Mouse (Mus musculus) hindbrain, embryonic 12.5 days (tissue): ENCODE results near the gene Pla2g2e. TPM values are rescaled to one million over a fixed set of nuclear protein-coding genes. Genes with fewer than 3 reads are reported as not detected.

ENCODE experiments used
- ATAC-seq: fragments of 200-750 bp; cut with Nextera tagmentation; 2 replicates; pipeline ENCODE4 v1.8.0; 2017; ENCODE audit warnings: moderate TSS enrichment; ENCODE audit not compliant: low FRiP score
- H3K27ac ChIP-seq: fragments of 300-500 bp; sonication (generic); 2 replicates; pipeline ENCODE4 v1.5.1; 2016; ENCODE audit warnings: mild to moderate bottlenecking
- H3K27me3 ChIP-seq: fragments of 300-500 bp; sonication (generic); 2 replicates; pipeline ENCODE4 v1.6.1; 2016; ENCODE audit warnings: mild to moderate bottlenecking
- H3K36me3 ChIP-seq: fragments of 300-500 bp; sonication (generic); 2 replicates; pipeline ENCODE4 v1.6.1; 2016; ENCODE audit warnings: mild to moderate bottlenecking
- H3K4me1 ChIP-seq: fragments of 300-500 bp; sonication (generic); 2 replicates; pipeline ENCODE4 v1.6.1; 2016
- H3K4me2 ChIP-seq: fragments of 300-500 bp; sonication (generic); replicated peaks from 2 replicates; pipeline ENCODE4 v1.6.1; 2016; ENCODE audit warnings: mild to moderate bottlenecking
- H3K4me3 ChIP-seq: fragments of 300-500 bp; sonication (generic); 2 replicates; pipeline ENCODE4 v1.5.1; 2016; ENCODE audit warnings: mild to moderate bottlenecking
- H3K9ac ChIP-seq: fragments of 300-500 bp; sonication (generic); 2 replicates; pipeline ENCODE4 v1.6.1; 2016; ENCODE audit warnings: mild to moderate bottlenecking, moderate library complexity
- H3K9me3 ChIP-seq: fragments of 300-500 bp; sonication (generic); replicated peaks from 2 replicates; pipeline ENCODE4 v1.6.1; 2016; ENCODE audit warnings: mild to moderate bottlenecking
- WGBS: fragments of 180-500 bp; shearing (Covaris S2); methylation state at CpG from one replicate; pipeline ENCODE4 v1.1.7; 2016; 5-methylcytosine and 5-hydroxymethylcytosine counted together
- polyA plus RNA-seq: library from polyadenylated mRNA; unstranded; fragments of >200 nt; fragmentation: Nextera tagmentation; extraction: Ambion mirVana; gene quantifications from 2 replicates; pipeline ENCODE4 v1.2.1, GENCODE M21; 2016

Gene Pla2g2e
- polyA plus RNA-seq, 1 experiment from 2014 or later: not detected

DNA sequence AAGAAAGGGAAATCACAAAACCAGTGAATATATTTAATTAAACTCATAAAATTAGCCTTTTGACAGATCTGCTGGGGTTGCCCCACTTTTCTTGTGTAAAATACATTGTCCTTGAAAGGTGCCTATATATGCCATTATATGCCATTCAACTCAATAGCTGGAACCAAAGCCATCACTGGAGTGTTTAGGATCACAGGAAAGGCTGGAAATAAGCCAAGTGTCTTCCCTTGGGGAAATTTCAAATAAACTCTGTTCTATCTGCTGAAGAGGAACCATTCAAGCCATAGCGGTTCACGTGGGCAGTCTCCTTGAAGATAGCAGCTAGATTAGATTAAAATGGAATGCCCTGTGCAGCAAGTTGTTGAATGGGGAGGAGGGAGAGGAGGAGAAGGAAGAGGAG lies 47.8 kb downstream of the Pla2g2e start:
- no peak overlapping the region for H3K4me2 ChIP-seq
- ATAC-seq: no peak
- no peak overlapping the region for H3K9ac ChIP-seq
- no peak overlapping the region for H3K4me3 ChIP-seq
- peaks cover 5% of the 10 kb centered on the region; the same call in 1 of the 2 replicates for H3K27me3 ChIP-seq
- no peaks in the 10 kb centered on the region for H3K9me3 ChIP-seq
- no peaks in the 10 kb centered on the region for H3K36me3 ChIP-seq
- 79% methylated on average over 2 of the region's 2 CpGs for WGBS
- peaks cover 7% of the 10 kb centered on the region; the same call in 1 of the 2 replicates for H3K4me1 ChIP-seq
- H3K27ac ChIP-seq: no peak overlapping the region

Other genes with a start within 250 kb of the Pla2g2e start
- gene Vwa5b1, start 242.1 kb upstream of the Pla2g2e start, polyA plus RNA-seq: 0.87 and 1.0 TPM in 2 replicates
- 0.46 and 0.64 TPM in 2 replicates for gene Pla2g2c, start 153.2 kb upstream of the Pla2g2e start, polyA plus RNA-seq
- gene Ubxn10, start 140.8 kb upstream of the Pla2g2e start, polyA plus RNA-seq: 3.8 and 4.5 TPM in 2 replicates
- 0.14 TPM in 1 of 2 replicates, not detected in the other for gene Pla2g2f, start 120.3 kb upstream of the Pla2g2e start, polyA plus RNA-seq
- gene Pla2g2d, start 102.2 kb upstream of the Pla2g2e start, polyA plus RNA-seq: 0.61 and 0.91 TPM in 2 replicates
- not detected in 2 replicates for gene Pla2g5, start 14.5 kb upstream of the Pla2g2e start, polyA plus RNA-seq
- gene Gm13030, start 4.0 kb upstream of the Pla2g2e start, polyA plus RNA-seq: not detected in 2 replicates
- 3.3 and 4.0 TPM in 2 replicates for gene Otud3, start 36.0 kb downstream of the Pla2g2e start, polyA plus RNA-seq
- gene Rnf186, start 89.2 kb downstream of the Pla2g2e start, polyA plus RNA-seq: not detected in 2 replicates
- 1.1 and 1.4 TPM in 2 replicates for gene Tmco4, start 94.9 kb downstream of the Pla2g2e start, polyA plus RNA-seq
- 0.20 TPM in 1 of 2 replicates, not detected in the other for gene Htr6, start 197.6 kb downstream of the Pla2g2e start, polyA plus RNA-seq
- 54.8 and 56.1 TPM in 2 replicates for gene Nbl1, start 215.1 kb downstream of the Pla2g2e start, polyA plus RNA-seq